Mouse (Mus musculus): ENCODE measurements at regions not wholly inside any gene's neighbourhood (a gene's known extent, or its start where the extent isn't known, plus 50 kb on each side); places are given as distances from the start of the nearest gene placed in this dataset.

- Histone ChIP-seq H3K9me3 (replicated peaks; ENCODE audit: low read length) (no peaks in the 10 kb centered on the region), H3K4me1 (replicated peaks; ENCODE audit: insufficient read depth, low read length) (no peaks in the 10 kb centered on the region), H3K36me3 (ENCODE audit: insufficient read depth, low read length) (no peaks in the 10 kb centered on the region), H3K27me3 (ENCODE audit: insufficient read depth, low read length) (no peaks in the 10 kb centered on the region), H3K4me2 (ENCODE audit: low read length) (no peak overlapping the region), H3K27ac (no peak overlapping the region), H3K9ac (ENCODE audit: low read depth, low read length) (no peak overlapping the region), H3K4me3 (replicated peaks; ENCODE audit: low read depth, low read length) (no peak overlapping the region)
- DNase-seq (ENCODE audit: low spot score), result no peak
- TF ChIP-seq CTCF (IDR thresholded peaks at IDR 0.05; ENCODE audit: low read depth), result no peak
- no peak for ATAC-seq (replicated peaks; ENCODE audit: low FRiP score, low read depth)
Measured at GRCm38 (mm10) chrX:21433501-21433900, 50.8 kb upstream of the Agtr2 start.
